Mouse (Mus musculus) cerebellum, adult 2 months (tissue): ENCODE data around the gene Itpr3.

ENCODE experiments used
- CTCF ChIP-seq: fragments of 200-500 bp; IDR thresholded peaks from 2 replicates; pipeline ENCODE4 v1.5.1; 2011; ENCODE audit warnings: low read depth, mild to moderate bottlenecking, control low read depth, low read length, moderate library complexity, borderline replicate concordance; ENCODE audit not compliant: insufficient read depth
- POLR2A ChIP-seq: fragments of 200-500 bp; IDR thresholded peaks from 2 replicates; pipeline ENCODE4 v1.6.1; 2011; ENCODE audit warnings: low read length, control low read depth, borderline replicate concordance; ENCODE audit not compliant: insufficient read depth

DNA sequence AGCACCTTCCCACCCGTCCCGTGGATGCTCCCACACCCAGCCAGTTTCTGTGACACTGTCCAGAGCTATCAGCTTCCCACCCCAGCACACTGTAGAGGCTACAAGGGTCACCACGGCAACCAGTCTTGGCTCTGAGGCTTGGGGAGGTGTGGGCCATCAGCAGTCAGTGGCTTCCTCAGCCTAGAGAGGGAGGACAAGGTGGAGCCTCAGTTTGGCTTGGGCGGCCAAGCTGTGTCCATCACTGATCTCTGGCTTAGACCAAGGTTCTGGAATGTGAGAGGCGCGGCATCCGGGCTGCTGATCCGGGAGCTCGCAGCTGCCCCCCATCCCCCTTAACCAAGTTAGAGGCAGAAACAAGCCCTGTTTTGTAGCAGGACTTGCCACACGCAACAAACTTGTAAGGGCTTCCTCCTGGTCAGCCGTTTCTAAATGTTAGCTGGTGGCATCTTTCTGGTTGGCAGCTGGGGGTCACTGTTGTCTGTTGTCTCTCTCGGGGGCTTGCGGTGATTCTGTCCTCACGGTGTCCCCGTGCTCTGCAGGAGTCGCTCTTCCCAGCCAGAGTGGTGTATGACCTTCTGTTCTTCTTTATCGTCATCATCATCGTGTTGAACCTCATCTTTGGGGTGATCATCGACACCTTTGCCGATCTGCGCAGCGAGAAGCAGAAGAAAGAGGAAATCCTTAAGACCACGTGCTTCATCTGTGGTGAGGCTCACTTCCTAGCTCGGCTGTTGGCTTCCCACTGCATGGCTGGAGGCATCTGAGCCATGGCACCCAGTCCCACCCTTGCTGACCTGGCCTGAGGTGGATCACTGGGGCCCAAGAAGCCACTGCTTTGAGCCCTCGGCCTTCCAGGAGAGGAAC lies 61.8 kb downstream of the Itpr3 start:
- TF ChIP-seq CTCF, result no peak
- no peak for TF ChIP-seq POLR2A
